Mouse (Mus musculus) liver, embryonic 16.5 days (tissue): ENCODE data around the gene Dusp10. TPM values are rescaled to one million over a fixed set of nuclear protein-coding genes. Genes with fewer than 3 reads are reported as not detected.

Experiments used
- ATAC-seq: fragments of 200-750 bp; cut with Nextera tagmentation; 2 replicates; pipeline ENCODE4 v1.8.0; 2017; ENCODE audit warnings: low read depth, mild to moderate bottlenecking, moderate number of reproducible peaks, moderate library complexity
- H3K27ac ChIP-seq: fragments of 300-500 bp; sonication (generic); 2 replicates; pipeline ENCODE4 v1.5.1; 2014; ENCODE audit warnings: mild to moderate bottlenecking, low read length
- H3K27me3 ChIP-seq: fragments of 300-500 bp; sonication (generic); 2 replicates; pipeline ENCODE4 v1.6.1; 2014; ENCODE audit warnings: low read depth, low read length, mixed read lengths; ENCODE audit not compliant: control insufficient read depth, insufficient read depth
- H3K36me3 ChIP-seq: fragments of 300-500 bp; sonication (generic); 2 replicates; pipeline ENCODE4 v1.6.1; 2014; ENCODE audit warnings: mild to moderate bottlenecking; ENCODE audit not compliant: control insufficient read depth, insufficient read depth
- H3K4me1 ChIP-seq: fragments of 300-500 bp; sonication (generic); 2 replicates; pipeline ENCODE4 v1.6.1; 2014; ENCODE audit warnings: low read depth, low read length, mixed read lengths; ENCODE audit not compliant: control insufficient read depth
- H3K4me2 ChIP-seq: fragments of 300-500 bp; sonication (generic); 2 replicates; pipeline ENCODE4 v1.6.1; 2014; ENCODE audit warnings: low read depth, low read length, mixed read lengths
- H3K4me3 ChIP-seq: fragments of 300-500 bp; sonication (generic); 2 replicates; pipeline ENCODE4 v1.5.1; 2014; ENCODE audit warnings: low read depth, mild to moderate bottlenecking, low read length
- H3K9ac ChIP-seq: fragments of 300-500 bp; sonication (generic); 2 replicates; pipeline ENCODE4 v1.6.1; 2014; ENCODE audit warnings: low read depth, low read length
- H3K9me3 ChIP-seq: fragments of 300-500 bp; sonication (generic); replicated peaks from 2 replicates; pipeline ENCODE4 v1.6.1; 2016; ENCODE audit warnings: low read length; ENCODE audit not compliant: control insufficient read depth
- WGBS: fragments of 180-500 bp; shearing (Covaris S2); extraction: QIAGEN DNeasy Blood & Tissue Kit; methylation state at CpG from one replicate; pipeline ENCODE4 v1.1.7; 2014; ENCODE audit not compliant: insufficient replicate concordance; 5-methylcytosine and 5-hydroxymethylcytosine counted together
- polyA plus RNA-seq: library from polyadenylated mRNA; unstranded; fragments of >200 nt; fragmentation: Nextera tagmentation; extraction: Ambion mirVana; gene quantifications from 2 replicates; pipeline ENCODE4 v1.2.1, GENCODE M21; 2015

Gene Dusp10
- polyA plus RNA-seq, 1 experiment from 2014 or later: 2.9 TPM

DNA sequence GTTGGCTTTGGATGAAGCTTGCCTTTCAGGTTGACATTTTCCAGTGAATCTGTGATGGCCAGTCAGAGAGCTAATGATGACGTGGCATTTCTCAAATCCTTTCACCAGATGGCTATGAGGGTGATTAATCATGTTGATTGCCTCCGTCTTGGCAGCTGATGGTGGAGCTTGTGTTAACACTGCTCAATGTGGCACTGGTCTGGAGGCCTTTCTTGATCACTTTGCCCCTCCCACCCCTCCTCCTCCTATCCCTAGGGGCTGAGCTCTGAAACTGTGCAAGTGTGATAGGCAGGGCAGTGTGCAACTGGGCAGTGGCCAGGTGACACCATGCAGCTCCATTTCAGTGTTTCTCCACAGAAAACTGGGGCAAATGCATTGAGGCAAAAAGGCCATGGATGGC is 8.8 kb upstream of the Dusp10 start:
- Histone ChIP-seq H3K4me3 (no peak overlapping the region), H3K27ac (no peak overlapping the region), H3K36me3 (no peaks in the 10 kb centered on the region), H3K27me3 (no peaks in the 10 kb centered on the region), H3K4me1 (no peaks in the 10 kb centered on the region), H3K4me2 (no peak overlapping the region), H3K9ac (no peak overlapping the region), H3K9me3 (no peaks in the 10 kb centered on the region)
- 45% methylated on average over 2 of the region's 2 CpGs for WGBS
- ATAC-seq: no peak

DNA sequence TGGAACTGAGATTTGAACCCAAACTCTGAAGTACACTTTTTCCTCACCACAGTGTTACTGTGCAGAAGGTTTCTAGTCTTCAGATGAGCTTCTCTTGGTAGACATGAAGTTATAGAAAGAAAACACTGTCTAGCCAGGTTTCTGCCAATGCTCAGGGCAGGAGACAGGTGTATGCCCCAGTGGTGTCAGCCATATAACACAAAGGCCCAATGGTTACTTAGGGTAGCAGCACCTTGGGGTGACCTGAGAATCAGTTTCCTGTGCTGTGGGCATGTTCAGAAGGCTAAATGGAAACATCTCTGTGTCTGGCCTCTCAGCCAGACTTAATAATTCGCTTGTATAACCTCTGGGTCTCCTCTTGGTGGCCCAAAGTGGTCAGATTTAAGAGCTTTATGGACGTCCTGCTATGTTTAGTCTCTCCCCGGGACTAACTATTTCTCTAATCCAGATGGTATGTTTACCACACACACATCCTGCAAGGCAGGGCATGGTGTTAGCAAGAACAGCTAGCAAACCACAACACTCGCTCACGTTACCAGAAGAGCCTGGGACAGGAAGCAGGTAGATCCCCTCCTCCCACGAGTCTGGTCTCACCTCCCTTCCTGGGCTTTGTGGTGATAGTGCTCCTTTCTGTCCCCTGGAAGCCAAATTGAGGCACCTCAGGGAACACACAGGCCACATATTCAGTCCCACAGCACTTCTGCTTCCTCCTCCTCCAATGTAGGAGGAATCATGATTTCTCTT is 7.6 kb upstream of the Dusp10 start:
- ATAC-seq: no peak
- no peaks in the 10 kb centered on the region for H3K27me3 ChIP-seq
- H3K4me2 ChIP-seq: no peak overlapping the region
- no peaks in the 10 kb centered on the region for H3K36me3 ChIP-seq
- no peaks in the 10 kb centered on the region for H3K4me1 ChIP-seq
- H3K9me3 ChIP-seq: no peaks in the 10 kb centered on the region
- 17% methylated on average over 6 of the region's 6 CpGs for WGBS
- H3K27ac ChIP-seq: no peak overlapping the region
- H3K9ac ChIP-seq: no peak overlapping the region
- H3K4me3 ChIP-seq: no peak overlapping the region

DNA sequence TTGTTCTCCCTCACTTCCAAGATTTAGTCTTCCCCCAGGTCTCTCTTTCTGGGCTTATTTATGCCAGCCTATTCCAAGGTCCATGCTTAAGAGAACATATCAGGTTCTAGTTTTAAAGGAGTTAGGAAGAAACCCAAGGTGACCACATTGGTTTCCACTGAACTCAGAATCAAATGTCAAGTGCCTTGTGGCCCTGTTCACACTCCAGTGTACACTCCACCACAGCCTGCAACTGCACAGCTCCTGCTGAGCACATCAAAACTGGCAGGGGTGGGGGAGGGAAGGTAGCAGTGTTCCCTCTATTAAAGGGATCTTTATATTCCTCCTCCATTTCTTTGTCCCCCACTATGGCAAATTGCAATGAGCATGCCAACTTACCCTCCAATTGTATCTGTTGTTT is 7.0 kb upstream of the Dusp10 start:
- H3K4me2 ChIP-seq: no peak overlapping the region
- H3K4me3 ChIP-seq: no peak overlapping the region
- no peak overlapping the region for H3K27ac ChIP-seq
- no peak overlapping the region for H3K9ac ChIP-seq
- no peaks in the 10 kb centered on the region for H3K4me1 ChIP-seq
- no peaks in the 10 kb centered on the region for H3K27me3 ChIP-seq
- no peaks in the 10 kb centered on the region for H3K36me3 ChIP-seq
- ATAC-seq: no peak
- H3K9me3 ChIP-seq: no peaks in the 10 kb centered on the region

DNA sequence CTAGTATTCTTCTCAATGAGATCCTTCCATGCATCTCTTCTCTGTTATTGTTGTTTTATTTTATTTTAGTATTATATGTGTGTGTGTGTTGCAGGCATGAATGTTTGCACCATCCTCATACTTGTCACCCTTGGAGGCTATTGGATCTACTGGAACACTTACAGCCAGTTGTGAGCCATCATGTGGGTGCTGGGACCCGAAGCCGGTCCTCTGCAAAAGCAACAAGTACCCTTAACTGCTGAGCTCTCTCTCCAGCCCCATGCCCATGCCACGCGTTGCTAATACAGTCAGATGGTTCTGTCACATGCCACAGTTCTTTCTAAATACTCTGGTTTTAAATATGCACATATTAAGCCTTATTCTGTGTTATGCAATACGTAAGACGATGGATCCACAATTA is 1.8 kb upstream of the Dusp10 start:
- ATAC-seq: no peak
- Histone ChIP-seq H3K27ac (no peak overlapping the region), H3K9me3 (no peaks in the 10 kb centered on the region), H3K4me2 (no peak overlapping the region), H3K9ac (no peak overlapping the region), H3K4me1 (no peaks in the 10 kb centered on the region; the same call in 1 of the 2 replicates), H3K4me3 (no peak overlapping the region), H3K27me3 (no peaks in the 10 kb centered on the region), H3K36me3 (no peaks in the 10 kb centered on the region)
- 78% methylated on average over 6 of the region's 6 CpGs for WGBS

DNA sequence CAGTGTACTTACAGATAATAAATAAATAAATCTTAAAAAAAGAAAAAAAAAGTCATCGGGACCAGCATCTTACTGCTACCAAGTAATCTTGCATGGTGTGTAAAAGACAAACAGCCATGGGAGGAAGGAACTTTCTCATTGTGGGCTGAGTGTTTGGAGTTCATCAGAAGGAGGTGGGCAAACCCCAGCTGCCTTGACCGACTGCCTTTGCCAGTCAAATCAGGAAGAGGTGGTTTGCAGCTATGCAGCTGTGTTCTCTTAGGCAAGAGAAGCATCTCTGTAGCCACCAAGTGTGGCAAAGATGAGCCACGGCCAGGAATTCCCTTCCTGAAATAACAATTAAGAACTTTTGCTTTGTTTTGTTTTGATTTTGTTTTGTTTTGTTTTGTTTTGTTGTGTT is 989 bp downstream of the Dusp10 start:
- ATAC-seq: no peak
- Histone ChIP-seq H3K4me1 (peaks cover 2% of the 10 kb centered on the region), H3K9me3 (no peaks in the 10 kb centered on the region), H3K36me3 (no peaks in the 10 kb centered on the region), H3K27me3 (no peaks in the 10 kb centered on the region), H3K27ac (no peak overlapping the region), H3K4me2 (no peak overlapping the region), H3K4me3 (no peak overlapping the region), H3K9ac (no peak overlapping the region)
- WGBS: 29% methylated on average over 3 of the region's 3 CpGs

DNA sequence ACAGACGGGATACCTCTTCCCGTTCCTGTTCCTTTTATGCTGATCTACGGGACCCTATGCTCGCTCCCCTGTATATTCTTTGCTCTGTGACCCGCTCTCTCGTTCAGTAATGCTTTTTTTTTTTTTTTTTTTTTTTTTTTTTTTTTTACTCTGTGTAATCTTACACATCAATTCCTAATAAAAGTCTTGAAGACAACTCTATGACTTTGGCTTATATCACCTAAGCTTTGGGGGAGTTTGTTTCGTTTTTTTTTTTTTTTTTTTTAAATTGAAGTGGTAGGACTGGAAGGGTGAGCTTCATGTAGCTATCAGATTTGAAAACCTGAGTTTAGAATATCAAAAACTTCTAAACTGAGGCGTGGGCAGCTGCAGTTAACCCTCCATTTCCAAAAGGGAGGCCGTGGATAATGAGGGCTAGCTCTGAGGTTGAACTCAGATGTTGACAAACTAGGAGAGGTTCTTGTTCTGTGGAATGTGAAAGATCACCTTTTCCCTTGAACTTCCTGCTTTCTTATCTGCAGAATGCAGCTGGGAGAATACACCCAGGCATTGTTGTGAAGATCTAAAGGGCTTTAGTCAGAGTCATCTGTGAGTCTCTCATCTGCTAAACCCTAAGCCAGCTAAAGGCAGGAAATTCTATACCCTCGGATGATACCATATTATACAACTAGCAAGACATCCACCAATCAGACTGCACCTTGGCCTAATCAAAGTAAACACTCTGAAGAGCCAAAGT is 3.1 kb downstream of the Dusp10 start:
- H3K27ac ChIP-seq: no peak overlapping the region
- no peak overlapping the region for H3K4me3 ChIP-seq
- WGBS: 42% methylated on average over 10 of the region's 10 CpGs
- no peaks in the 10 kb centered on the region for H3K27me3 ChIP-seq
- no peak for ATAC-seq
- no peak overlapping the region for H3K9ac ChIP-seq
- H3K4me1 ChIP-seq: peaks cover 2% of the 10 kb centered on the region
- H3K9me3 ChIP-seq: no peaks in the 10 kb centered on the region
- H3K36me3 ChIP-seq: no peaks in the 10 kb centered on the region
- no peak overlapping the region for H3K4me2 ChIP-seq

DNA sequence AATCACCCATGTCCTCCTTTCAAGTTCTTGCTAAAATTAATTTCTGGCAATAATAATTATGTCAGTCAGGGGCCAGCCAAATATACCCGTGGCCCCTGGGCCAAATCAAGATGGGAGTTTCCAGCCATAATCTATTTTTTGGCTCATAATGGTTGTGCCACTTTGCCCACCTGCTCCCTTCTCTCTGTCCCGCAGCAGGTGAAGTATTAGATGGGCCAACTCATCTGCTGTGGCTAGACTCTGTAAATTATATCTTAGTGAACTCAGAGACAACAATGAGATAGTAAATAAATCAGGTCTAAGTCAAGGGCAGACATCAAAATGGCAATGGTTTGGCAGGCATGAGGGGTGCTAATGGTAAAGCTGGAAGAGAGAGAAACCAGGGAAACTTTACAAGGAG is 4.5 kb downstream of the Dusp10 start:
- 59% methylated on average over 2 of the region's 2 CpGs for WGBS
- ATAC-seq: no peak
- Histone ChIP-seq H3K4me1 (peaks cover 2% of the 10 kb centered on the region), H3K36me3 (no peaks in the 10 kb centered on the region), H3K4me2 (no peak overlapping the region), H3K9me3 (no peaks in the 10 kb centered on the region), H3K9ac (no peak overlapping the region), H3K27ac (no peak overlapping the region), H3K4me3 (no peak overlapping the region), H3K27me3 (no peaks in the 10 kb centered on the region)

DNA sequence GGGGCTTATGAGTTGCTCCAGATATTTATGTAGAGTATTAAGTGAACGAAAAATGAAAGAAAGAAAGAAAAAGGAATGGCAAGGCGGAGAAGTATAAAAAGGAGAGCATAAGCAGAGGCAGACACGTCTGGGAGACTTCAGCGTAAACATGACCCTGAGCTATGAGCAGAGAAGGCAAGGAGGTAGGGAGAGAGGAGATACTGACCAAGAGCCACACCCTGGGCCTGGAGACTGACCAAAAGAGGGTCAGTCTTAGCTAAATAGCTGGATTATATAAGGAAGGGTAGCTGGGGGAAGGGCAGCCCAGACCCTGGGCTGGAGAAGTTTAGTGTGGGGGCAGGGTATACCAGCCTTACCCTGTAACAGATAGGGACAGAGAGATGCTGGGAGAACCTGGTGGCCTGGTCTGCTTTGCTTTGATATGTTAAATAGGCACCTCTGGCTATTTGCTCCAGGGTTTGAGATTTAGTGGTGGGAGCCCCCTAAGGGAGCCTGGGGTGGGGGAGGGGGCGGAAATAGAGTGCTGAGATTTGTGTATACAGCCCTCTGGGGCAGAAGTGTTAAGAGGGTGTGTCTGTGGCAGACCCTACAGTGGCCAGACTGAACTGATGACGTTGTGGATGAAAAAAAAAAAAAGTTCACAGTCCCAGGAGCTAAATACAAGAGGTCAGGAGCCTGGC is 6.1 kb downstream of the Dusp10 start:
- H3K9me3 ChIP-seq: no peaks in the 10 kb centered on the region
- H3K4me1 ChIP-seq: peaks cover 2% of the 10 kb centered on the region
- H3K27ac ChIP-seq: no peak overlapping the region
- no peak overlapping the region for H3K4me2 ChIP-seq
- ATAC-seq: no peak
- WGBS: 51% methylated on average over 6 of the region's 6 CpGs
- no peak overlapping the region for H3K9ac ChIP-seq
- no peak overlapping the region for H3K4me3 ChIP-seq
- no peaks in the 10 kb centered on the region for H3K36me3 ChIP-seq
- H3K27me3 ChIP-seq: no peaks in the 10 kb centered on the region

DNA sequence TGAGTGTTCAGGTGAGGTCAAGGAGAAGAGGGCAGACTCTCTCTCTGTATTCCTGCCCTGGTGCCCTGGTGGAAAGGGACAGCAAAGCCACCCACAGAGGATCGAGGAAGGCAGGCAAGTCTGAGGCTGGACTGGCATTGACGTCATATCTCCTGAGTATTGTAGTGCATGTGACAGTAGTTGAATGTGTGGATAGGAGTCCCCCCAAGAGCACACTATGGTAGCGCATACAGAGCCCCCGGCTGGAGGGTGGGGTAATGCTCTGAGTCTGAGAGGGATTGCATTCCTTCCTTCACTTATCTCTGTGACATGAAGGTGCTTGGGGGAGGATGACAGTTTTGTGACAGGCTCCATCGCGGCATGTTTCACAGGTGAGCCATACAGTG is 6.6 kb downstream of the Dusp10 start:
- no peak overlapping the region for H3K27ac ChIP-seq
- H3K27me3 ChIP-seq: no peaks in the 10 kb centered on the region
- peaks cover 2% of the 10 kb centered on the region for H3K4me1 ChIP-seq
- H3K4me3 ChIP-seq: no peak overlapping the region
- 40% methylated on average over 6 of the region's 6 CpGs for WGBS
- H3K9me3 ChIP-seq: no peaks in the 10 kb centered on the region
- H3K4me2 ChIP-seq: no peak overlapping the region
- no peak for ATAC-seq
- no peak overlapping the region for H3K9ac ChIP-seq
- H3K36me3 ChIP-seq: no peaks in the 10 kb centered on the region
